Mouse (Mus musculus) embryonic stem cell, embryonic (primary cell): ENCODE measurements around the gene Antxrl.

Experiments
- CTCF ChIA-PET, 4 experiments: fragments of 300-600 bp in 2 of 4; fragments of 350-600 bp in 2 of 4; sonication (Branson Sonifier 250); formaldehyde crosslinking; loops; one replicate each; lab custom pipeline; 2022; ENCODE audit warnings: inconsistent platforms in 2 of 4; lab: Charles Lee
- POLR2A ChIA-PET, 4 experiments: fragments of 300-600 bp in 2 of 4; fragments of 350-600 bp in 2 of 4; sonication (Branson Sonifier 250); formaldehyde crosslinking; loops; one replicate each; lab custom pipeline; 2022; ENCODE audit warnings: antibody characterized with exemption in 4 of 4, inconsistent platforms in 1 of 4; lab: Charles Lee

Gene Antxrl

DNA sequence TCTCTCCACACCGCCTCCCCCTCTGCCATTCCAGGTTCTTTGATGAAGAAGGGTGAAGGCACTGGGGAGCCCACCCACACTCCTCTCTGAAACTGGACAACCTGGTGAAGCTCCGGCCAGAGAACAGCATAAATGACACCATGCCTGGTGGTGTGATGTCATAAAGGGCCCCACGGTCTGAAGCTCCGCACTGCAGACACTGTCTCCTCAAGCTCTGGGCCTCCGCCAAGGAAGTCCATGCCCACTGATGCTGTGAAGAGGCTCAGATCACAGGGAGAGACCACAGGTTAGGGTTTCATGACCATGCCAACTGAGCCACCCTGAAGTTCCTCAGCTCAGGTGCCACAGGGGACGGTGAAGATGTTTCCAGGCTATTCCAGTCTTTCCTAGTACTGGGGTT lies at the start of gene Antxrl:
TSS of gene Antxrl (plus strand) at position 192 of the 400 bp plus-strand sequence.
- ChIA-PET POLR2A (no interaction called here), CTCF (no interaction called here)

DNA sequence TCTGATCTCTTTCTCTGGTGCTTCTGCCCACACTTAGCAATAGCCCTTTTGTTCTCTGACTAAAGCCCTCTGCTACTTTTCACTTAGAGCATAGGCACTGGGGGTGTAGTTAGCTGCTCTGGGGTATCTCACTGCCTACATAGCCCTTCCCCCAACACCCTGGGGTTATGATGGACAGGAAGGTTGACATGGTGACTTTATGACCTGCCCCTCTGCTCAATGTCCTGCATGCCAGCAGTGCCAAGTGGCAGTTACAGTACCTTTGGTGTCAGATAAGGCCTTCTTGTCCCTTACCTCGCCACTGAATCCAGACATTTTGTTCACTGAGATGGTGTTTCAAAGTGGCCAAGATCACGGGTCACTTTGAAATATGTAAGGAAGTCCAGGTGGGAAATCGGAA lies 37.4 kb upstream of the Antxrl start, which contains the start of gene Gm30083:
TSS of gene Gm30083 (minus strand) at position 120 of the 400 bp plus-strand sequence.
- ChIA-PET POLR2A (no interaction called here), CTCF (no interaction called here)

- POLR2A ChIA-PET: interaction anchor here in 1 of 4 experiments (0.6 kb wide), 1 partner anchor 628 kb away, joined by 3 read pairs; no protein-coding TSS in a partner anchor
- CTCF ChIA-PET: no interaction called here
Measured at GRCm38 (mm10) chr14:34016381-34016780, 36.1 kb upstream of the Antxrl start, which contains the start of gene Gm5460. Gene Gm5460, plus strand, starts transcription at chr14:34016758.

- ChIA-PET CTCF (no interaction called here), POLR2A (interaction anchor here in 1 of 4 experiments (0.6 kb wide), 1 partner anchor 627 kb away, joined by 3 read pairs; no protein-coding TSS in a partner anchor)
Measured at GRCm38 (mm10) chr14:34016938-34017337, 35.6 kb upstream of the Antxrl start.

DNA sequence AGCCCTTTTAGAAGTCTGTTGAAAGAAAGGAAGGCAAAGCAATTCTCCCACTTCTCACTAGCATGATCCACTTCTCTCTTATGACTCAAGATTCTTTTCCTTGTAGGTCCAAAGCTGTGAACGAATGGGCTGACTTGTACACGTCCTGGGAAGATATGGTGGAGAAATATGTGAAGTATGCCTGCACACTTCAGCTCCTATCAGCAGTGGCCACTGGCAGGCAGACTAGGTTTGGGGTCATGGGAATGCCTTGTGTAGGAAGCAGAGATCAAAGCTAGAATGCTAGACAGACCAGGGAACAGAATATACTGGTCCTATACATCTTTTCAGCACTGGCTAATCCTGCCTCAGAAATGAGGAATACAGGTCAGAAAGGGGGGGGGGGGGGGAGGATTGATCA lies 25.8 kb upstream of the Antxrl start:
- POLR2A ChIA-PET: no interaction called here
- CTCF ChIA-PET: no interaction called here

GRCm38 (mm10) chr14:34033841-34034610 lies 18.5 kb upstream of the Antxrl start:
- POLR2A ChIA-PET: no interaction called here

GRCm38 (mm10) chr14:34041241-34041640 lies 11.3 kb upstream of the Antxrl start:
- ChIA-PET CTCF (no interaction called here), POLR2A (no interaction called here)

More at GRCm38 (mm10) chr14:34033841-34034610, 18.5 kb upstream of the Antxrl start:
- CTCF ChIA-PET: interaction anchor here in 2 of 4 experiments (0.5 to 0.6 kb wide), 2 partner anchors 39 to 556 kb away, joined by 3 to 4 read pairs; no protein-coding TSS in a partner anchor

DNA sequence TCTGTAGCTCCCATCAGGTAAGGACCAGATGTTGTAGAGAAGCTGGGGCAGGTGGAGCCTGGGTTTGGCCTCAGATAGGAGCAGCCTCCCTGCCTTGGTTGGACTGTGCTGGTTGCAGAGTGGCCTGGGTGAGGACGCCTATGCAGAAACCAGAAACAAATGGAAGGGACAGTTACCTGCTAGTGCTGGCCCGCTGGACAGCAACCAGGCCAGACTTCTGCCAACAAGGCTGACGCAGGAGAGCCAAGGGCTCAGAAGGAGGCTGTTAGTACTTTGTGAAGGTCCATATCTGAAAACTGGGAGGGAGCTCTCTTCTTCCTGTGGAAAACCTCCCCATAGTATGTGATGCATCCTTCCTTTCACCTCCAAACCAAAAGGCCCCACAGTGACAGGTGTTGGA lies 9.2 kb upstream of the Antxrl start:
- CTCF ChIA-PET: no interaction called here
- POLR2A ChIA-PET: no interaction called here

DNA sequence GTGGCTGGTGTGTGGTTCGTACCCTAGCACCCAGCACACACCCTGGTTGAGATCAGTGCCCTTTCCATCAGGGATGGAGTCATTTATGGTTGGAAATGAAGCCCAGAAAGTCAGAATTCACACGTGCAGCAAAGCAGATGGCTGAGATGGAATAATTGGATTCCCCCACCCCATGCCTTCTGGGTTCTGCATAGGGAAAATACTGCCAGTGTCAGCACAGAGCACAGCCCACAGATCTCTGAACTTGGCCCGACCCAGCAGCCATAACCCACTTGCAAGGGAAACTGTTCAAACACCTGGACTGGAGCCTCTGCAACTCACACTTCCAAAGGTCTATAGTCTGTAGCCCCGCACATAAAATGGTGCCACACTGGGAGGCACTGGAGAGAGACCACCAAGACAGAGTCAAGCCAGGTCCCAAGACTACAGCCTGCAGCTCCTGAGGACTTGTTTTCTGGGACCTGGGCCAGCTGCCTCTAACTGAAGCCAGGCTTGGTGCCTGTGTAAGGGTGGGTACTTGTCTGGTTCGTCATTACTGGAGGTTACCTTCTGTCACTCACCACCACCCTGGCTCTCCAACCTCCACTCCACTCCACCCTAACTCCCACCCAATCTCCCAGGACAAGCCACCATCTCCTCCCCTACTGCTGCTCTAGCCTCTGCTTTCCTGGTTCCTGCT lies 2.3 kb upstream of the Antxrl start:
- ChIA-PET POLR2A (no interaction called here), CTCF (interaction anchor here in 1 of 4 experiments (0.5 kb wide), 1 partner anchor 43 kb away, joined by 4 read pairs; no protein-coding TSS in a partner anchor)

DNA sequence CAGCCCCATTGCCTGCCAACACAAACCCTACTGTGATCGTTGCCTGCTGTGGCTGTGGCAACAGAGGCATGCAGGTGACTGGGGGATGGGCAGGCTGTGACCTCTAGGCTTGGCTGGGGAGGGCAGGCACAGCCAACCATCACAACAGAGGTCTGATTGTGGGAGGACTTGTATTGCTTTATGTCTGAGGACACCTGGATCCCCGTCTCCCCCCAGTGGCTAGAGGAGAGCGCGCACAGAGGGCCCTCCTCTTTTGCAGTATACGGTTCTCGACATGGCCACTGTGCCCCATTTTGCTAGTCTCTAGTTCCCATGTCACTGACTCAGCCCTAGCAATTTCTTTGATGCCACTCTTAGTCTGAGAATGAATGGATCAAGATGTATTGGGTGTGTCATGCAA lies 19.2 kb downstream of the Antxrl start:
- POLR2A ChIA-PET: no interaction called here
- CTCF ChIA-PET: interaction anchor here in 3 of 4 experiments (0.6 to 2.5 kb wide), 3 partner anchors 9 to 358 kb away, joined by 3 to 6 read pairs (median 6); no protein-coding TSS in a partner anchor

GRCm38 (mm10) chr14:34075346-34075745 lies 22.8 kb downstream of the Antxrl start:
- ChIA-PET POLR2A (interaction anchor here in 1 of 4 experiments (0.6 kb wide), 1 partner anchor 123 kb away, joined by 4 read pairs; no protein-coding TSS in a partner anchor), CTCF (interaction anchor here in 2 of 4 experiments (0.6 to 1.1 kb wide), 2 partner anchors 12 to 30 kb away, joined by 3 to 8 read pairs; no protein-coding TSS in a partner anchor)

- ChIA-PET POLR2A (no interaction called here), CTCF (interaction anchor here (0.8 to 1.8 kb wide), 6 partner anchors 28 to 415 kb away, joined by 3 to 6 read pairs (median 4); no protein-coding TSS in a partner anchor)
Measured at GRCm38 (mm10) chr14:34077222-34077621, 24.7 kb downstream of the Antxrl start.

- ChIA-PET POLR2A (no interaction called here), CTCF (interaction anchor here in 3 of 4 experiments (0.9 to 4.5 kb wide), 4 partner anchors 26 to 119 kb away, joined by 3 to 63 read pairs (median 4); no protein-coding TSS in a partner anchor)
Measured at GRCm38 (mm10) chr14:34078293-34078692, 25.8 kb downstream of the Antxrl start.

- POLR2A ChIA-PET: interaction anchor here in 3 of 4 experiments (0.6 to 2.0 kb wide), 17 partner anchors 10 to 315 kb away, joined by 3 to 8 read pairs (median 3); partner anchors contain the start of gene A630023A22Rik (in 1 of the 3)
- CTCF ChIA-PET: interaction anchor here (0.5 to 4.5 kb wide), 63 partner anchors 9 to 743 kb away, joined by 3 to 63 read pairs (median 4); partner anchors contain the start of genes A630023A22Rik (in 2 of the 4) and Npy4r (in 1 of the 4)
Measured at GRCm38 (mm10) chr14:34080321-34080997, 28.0 kb downstream of the Antxrl start.

DNA sequence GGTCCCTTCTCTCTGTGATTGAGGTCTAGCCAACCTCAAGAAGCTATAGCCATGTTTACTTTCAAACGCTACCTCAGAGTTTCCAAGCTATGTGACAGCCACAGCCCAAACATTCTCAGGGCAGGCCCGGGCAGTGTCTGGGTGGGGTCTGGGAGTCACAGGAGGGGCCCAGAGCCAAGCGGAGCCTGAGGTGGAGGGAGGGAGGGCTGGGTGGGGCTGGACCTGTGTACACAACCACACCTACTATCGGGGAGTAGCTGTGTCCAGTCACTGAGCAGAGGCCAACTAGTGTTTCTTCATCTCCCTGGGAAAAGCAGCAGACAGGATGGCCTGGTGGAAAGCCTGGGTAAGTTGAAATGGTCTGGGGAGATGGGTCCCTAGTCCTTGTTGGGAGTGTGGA lies 33.2 kb downstream of the Antxrl start, which contains the start of gene Anxa8:
TSS of gene Anxa8 (plus strand) at position 251 of the 400 bp plus-strand sequence.
- CTCF ChIA-PET: interaction anchor here in 3 of 4 experiments (0.6 to 3.6 kb wide), 8 partner anchors 18 to 130 kb away, joined by 3 to 18 read pairs (median 5); no protein-coding TSS in a partner anchor

GRCm38 (mm10) chr14:34086806-34087205 lies 34.3 kb downstream of the Antxrl start:
- CTCF ChIA-PET: interaction anchor here in 3 of 4 experiments (0.6 to 3.6 kb wide), 9 partner anchors 11 to 315 kb away, joined by 3 to 18 read pairs (median 5); no protein-coding TSS in a partner anchor
- POLR2A ChIA-PET: interaction anchor here in 1 of 4 experiments (0.6 to 1.4 kb wide), 2 partner anchors 18 to 151 kb away, joined by 3 to 4 read pairs; no protein-coding TSS in a partner anchor

More for the DNA sequence above, 33.2 kb downstream of the Antxrl start, which contains the start of gene Anxa8:
- POLR2A ChIA-PET: interaction anchor here in 2 of 4 experiments (0.5 to 2.5 kb wide), 9 partner anchors 10 to 462 kb away, joined by 3 to 11 read pairs (median 3); partner anchors contain the start of gene Gprin2 (in 1 of the 2)

DNA sequence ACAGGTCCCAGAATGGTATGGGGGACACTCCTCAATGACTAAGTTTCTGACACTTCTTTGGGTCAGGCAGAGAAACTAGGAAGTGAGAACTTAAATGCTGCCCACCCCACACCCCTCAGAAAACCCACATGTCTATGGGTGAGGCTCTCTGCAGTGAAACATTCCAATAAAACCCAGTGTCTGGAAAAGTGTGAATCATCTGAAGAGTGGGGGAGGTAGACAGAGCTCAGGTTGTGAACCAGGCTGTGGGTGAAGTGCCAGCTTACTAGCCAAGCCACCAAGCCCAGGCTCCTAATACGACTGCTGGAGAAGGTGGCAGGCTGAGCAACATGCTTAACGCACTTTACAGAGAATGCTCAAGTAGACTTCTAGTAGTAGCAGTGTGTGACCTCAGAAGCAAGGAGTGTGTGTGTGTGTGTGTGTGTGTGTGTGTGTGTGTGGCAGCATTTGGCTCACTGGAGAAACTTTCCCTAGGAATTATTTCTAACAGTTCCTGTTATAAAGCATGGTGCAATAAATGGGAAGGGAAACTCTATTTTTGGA lies 35.4 kb downstream of the Antxrl start:
- ChIA-PET CTCF (no interaction called here), POLR2A (no interaction called here)
